Mouse (Mus musculus) kidney, postnatal 25 days (tissue): ENCODE measurements at regions not wholly inside any gene's neighbourhood (a gene's known extent, or its start where the extent isn't known, plus 50 kb on each side); places are given as distances from the start of the nearest gene placed in this dataset.

Experiments
- DNase-seq, 2 experiments: peaks; one replicate each; pipeline ENCODE4 v3.0.0; 2021; ENCODE audit warnings: mixed read lengths in 2 of 2

- no peak for DNase-seq
Observed at GRCm38 (mm10) chr4:33797964-33798363, 126.4 kb upstream of the Cnr1 start.

- DNase-seq, result no peak
Observed at GRCm38 (mm10) chr4:33798654-33799053, 125.7 kb upstream of the Cnr1 start.

- DNase-seq, result no peak
Observed at GRCm38 (mm10) chr4:33799110-33799509, 125.3 kb upstream of the Cnr1 start.

- no peak for DNase-seq
Observed at GRCm38 (mm10) chr4:33799831-33800230, 124.6 kb upstream of the Cnr1 start.

GRCm38 (mm10) chr4:33812338-33812737 is 112.1 kb upstream of the Cnr1 start:
- no peak for DNase-seq

- no peak for DNase-seq
Observed at GRCm38 (mm10) chr4:33823850-33824249, 100.5 kb upstream of the Cnr1 start.

GRCm38 (mm10) chr4:33833134-33833533 is 91.3 kb upstream of the Cnr1 start:
- no peak for DNase-seq

GRCm38 (mm10) chr4:33838436-33838835 is 86.0 kb upstream of the Cnr1 start:
- no peak for DNase-seq

GRCm38 (mm10) chr4:33840119-33840518 is 84.3 kb upstream of the Cnr1 start:
- DNase-seq, result no peak

GRCm38 (mm10) chr4:33845611-33846395 is 78.6 kb upstream of the Cnr1 start:
- DNase-seq, result no peak

- DNase-seq, result no peak
Observed at GRCm38 (mm10) chr4:33850249-33850648, 74.1 kb upstream of the Cnr1 start.

- no peak for DNase-seq
Observed at GRCm38 (mm10) chr4:33852294-33852693, 72.1 kb upstream of the Cnr1 start.

- no peak for DNase-seq
Observed at GRCm38 (mm10) chr4:33855112-33855511, 69.3 kb upstream of the Cnr1 start.

GRCm38 (mm10) chr4:33867126-33867525 is 57.3 kb upstream of the Cnr1 start:
- no peak for DNase-seq

GRCm38 (mm10) chr4:33869317-33869716 is 55.1 kb upstream of the Cnr1 start:
- DNase-seq, result peak in 1 of 2 experiments; percentile 13
